Mouse (Mus musculus): Measurements from ENCODE around the gene Tars. TPM values are rescaled to one million over a fixed set of nuclear protein-coding genes. Genes with fewer than 3 reads are reported as not detected.

The Tars gene
- total RNA-seq, 2 experiments from 2014 or later = 28.7 to 32.9 TPM

GRCm38 (mm10) chr15:11364795-11365194, 34.7 kb downstream of the Tars start:
- peak; percentile 74 to 75 for DNase-seq (ENCODE audit: low spot score in 2 of 2)

GRCm38 (mm10) chr15:11364112-11364511, 35.4 kb downstream of the Tars start:
- DNase-seq (ENCODE audit: low spot score in 2 of 2) = no peak

GRCm38 (mm10) chr15:11361824-11362223, 37.6 kb downstream of the Tars start:
- DNase-seq (ENCODE audit: low spot score in 2 of 2) = no peak

GRCm38 (mm10) chr15:11360888-11361287, 38.6 kb downstream of the Tars start:
- DNase-seq (ENCODE audit: low spot score in 2 of 2) = no peak

GRCm38 (mm10) chr15:11357501-11357900, 42.0 kb downstream of the Tars start:
- DNase-seq (ENCODE audit: low spot score in 2 of 2) = no peak

GRCm38 (mm10) chr15:11355865-11356264, 43.6 kb downstream of the Tars start:
- DNase-seq (ENCODE audit: low spot score in 2 of 2) = no peak

GRCm38 (mm10) chr15:11339467-11340180, 59.8 kb downstream of the Tars start:
- no peak for DNase-seq (ENCODE audit: low spot score in 2 of 2)
